Mouse (Mus musculus) spleen, adult 2 months (tissue): ENCODE results near the gene Sfta2.

Source experiments
- CTCF ChIP-seq: fragments of 200-500 bp; IDR thresholded peaks from 2 replicates; pipeline ENCODE4 v1.5.1; 2011; ENCODE audit warnings: mild to moderate bottlenecking, inconsistent platforms; ENCODE audit not compliant: insufficient read depth, insufficient read length, insufficient replicate concordance; ENCODE audit errors: extremely low read depth
- POLR2A ChIP-seq: fragments of 200-500 bp; IDR thresholded peaks from 2 replicates; pipeline ENCODE4 v1.6.1; 2011; ENCODE audit warnings: low read depth, low read length, inconsistent platforms

- TF ChIP-seq POLR2A (no peak), CTCF (no peak)
Observed at GRCm38 (mm10) chr17:35697429-35697758, 96.0 kb downstream of the Sfta2 start.
